ENCODE assay signal across 8 mouse cellular contexts in genomic region chr13:35740301-35741039, GRCm38 (mm10).
DNase-seq lines count a peak whose midpoint lies in the region; ATAC-seq and TF ChIP-seq lines count a peak whose summit lies in the region.

No protein-coding gene starts in this region.

- H3K4me2 ChIP-seq in forebrain, embryonic 13.5 days: peak overlapping the region; percentile 91

- H3K9me3 ChIP-seq in G1E (replicated peaks): no peaks in the 10 kb centered on the region
- H3K9me3 ChIP-seq in forebrain, embryonic 13.5 days (replicated peaks): no peaks in the 10 kb centered on the region

- peak overlapping the region; percentile 26; the same call in 1 of the 2 replicates for H3K9ac ChIP-seq in forebrain, embryonic 13.5 days

- H3K4me3 ChIP-seq in G1E (ENCODE audit: low read depth, low read length): peak overlapping the region; percentile 96
- peak overlapping the region; percentile 88 for H3K4me3 ChIP-seq in forebrain, embryonic 13.5 days
- peak overlapping the region; percentile 7; the same call in 1 of the 2 replicates for H3K4me3 ChIP-seq in macrophage (ENCODE audit: inconsistent target)

- TF ChIP-seq CTCF in G1E (IDR thresholded peaks at IDR 0.05; ENCODE audit: low read depth, low read length): no peak

- DNase-seq in G1E (ENCODE audit: low spot score): peak; percentile 73
- peak; percentile 92 to 93 for DNase-seq in adrenal gland, postnatal 36 days
- peak; percentile 81 to 84 for DNase-seq in heart, postnatal 14 days
- DNase-seq in kidney, postnatal 36 days: peak; percentile 87 to 91
- DNase-seq in skeletal muscle tissue, adult 2 months (ENCODE audit: low read depth, low spot score): peak; percentile 73
- DNase-seq in urinary bladder, postnatal 4 days (ENCODE audit: low spot score in 2 of 2): peak; percentile 74 to 83

- peaks cover 35% of the 10 kb centered on the region for H3K79me2 ChIP-seq in macrophage (ENCODE audit: inconsistent target)

- H3K36me3 ChIP-seq in G1E (replicated peaks): peaks cover 9% of the 10 kb centered on the region
- H3K36me3 ChIP-seq in forebrain, embryonic 13.5 days (ENCODE audit: poor library complexity, severe bottlenecking): no peaks in the 10 kb centered on the region
- H3K36me3 ChIP-seq in macrophage (ENCODE audit: inconsistent target): no peaks in the 10 kb centered on the region

- H3K27ac ChIP-seq in forebrain, embryonic 13.5 days: no peak overlapping the region
- H3K27ac ChIP-seq in macrophage: no peak overlapping the region

- no peak for ATAC-seq in G1E (ENCODE audit: extremely low read depth, insufficient number of reproducible peaks, low FRiP score, poor library complexity, severe bottlenecking)
- ATAC-seq in forebrain, embryonic 13.5 days: peak; percentile 76

- intact Hi-C loops in heart, postnatal 14 days (cut with DNase I): loop anchor here (5.0 kb wide), 2 partner anchors 158 to 238 kb away; no protein-coding TSS in a partner anchor

- H3K27me3 ChIP-seq in G1E (ENCODE audit: insufficient read depth, low read length): no peaks in the 10 kb centered on the region
- H3K27me3 ChIP-seq in forebrain, embryonic 13.5 days: peaks cover 35% of the 10 kb centered on the region

- WGBS in forebrain, embryonic 13.5 days: under 1% methylated on average over 61 of the region's 61 CpGs
- WGBS in macrophage (ENCODE audit: missing documents): 5% methylated on average over 54 of the region's 61 CpGs

- H3K4me1 ChIP-seq in G1E (ENCODE audit: insufficient read depth, low read depth, low read length): peaks cover 42% of the 10 kb centered on the region
- peaks cover 17% of the 10 kb centered on the region for H3K4me1 ChIP-seq in forebrain, embryonic 13.5 days

Comparison
In these comparisons a context has a peak if more than half of its experiments do, and no peak if none do; other contexts are left out.
1. H3K4me3 ChIP-seq: peak in every context shown above with its lines; median percentile 96 in G1E; 88 in forebrain, embryonic 13.5 days; 7 in macrophage.